Mouse (Mus musculus): Measurements from ENCODE around the gene Fhit. TPM values are rescaled to one million over a fixed set of nuclear protein-coding genes. Genes with fewer than 3 reads are reported as not detected.

The Fhit gene
- total and polyA plus RNA-seq, 2 experiments from 2014 or later = 9.9 to 11.8 TPM

GRCm38 (mm10) chr14:9509678-9510077, 1652.2 kb downstream of the Fhit start:
- Histone ChIP-seq H3K9ac (replicated peaks; ENCODE audit: low read length, poor library complexity, severe bottlenecking) (no peak overlapping the region), H3K4me2 (ENCODE audit: low read depth, low read length, poor library complexity, severe bottlenecking) (no peak overlapping the region), H3K27me3 (ENCODE audit: insufficient read depth, low read length) (no peaks in the 10 kb centered on the region), H3K4me3 (ENCODE audit: low read depth, low read length) (no peak overlapping the region), H3K27ac (ENCODE audit: low read depth, low read length) (no peak overlapping the region), H3K36me3 (ENCODE audit: insufficient read depth, low read length) (no peaks in the 10 kb centered on the region), H3K4me1 (ENCODE audit: insufficient read depth, low read length) (no peaks in the 10 kb centered on the region), H3K9me3 (ENCODE audit: low read length) (no peaks in the 10 kb centered on the region)
- no peak for TF ChIP-seq CTCF (IDR thresholded peaks at IDR 0.05)
- no peak for ATAC-seq (ENCODE audit: low FRiP score)
- DNase-seq (ENCODE audit: low spot score) = no peak
- WGBS = 81% methylated on average over 1 of the region's 1 CpGs

Other genes with a start within 250 kb of the Fhit start
- gene Gm3839, start 194.7 kb upstream of the Fhit start, total RNA-seq (2014; rRNA removed) = 0.71 and 3.0 TPM in 2 replicates
- 1.2 and 1.3 TPM in 2 replicates for gene Gm3839, start 194.7 kb upstream of the Fhit start, polyA plus RNA-seq (2015; fragmentation: Nextera tagmentation; extraction: Ambion mirVana)

Measured in midbrain, postnatal 0 days (tissue).